Mouse (Mus musculus) heart, embryonic 13.5 days (tissue): Measurements from ENCODE around the gene Trim12c. TPM values are rescaled to one million over a fixed set of nuclear protein-coding genes. Genes with fewer than 3 reads are reported as not detected.
"Not testable (repeated sequence)": the region's sequence is repeated elsewhere in the genome, so short reads cannot be mapped to it uniquely, and the experiment has no call there.

Source experiments
- ATAC-seq: fragments of 200-750 bp; cut with Nextera tagmentation; 2 replicates; pipeline ENCODE4 v1.8.0; 2017; ENCODE audit warnings: moderate TSS enrichment; ENCODE audit not compliant: insufficient number of reproducible peaks, low FRiP score, low TSS enrichment; ENCODE audit errors: extremely low read depth
- H3K27ac ChIP-seq: fragments of 300-500 bp; sonication (generic); replicated peaks from 2 replicates; pipeline ENCODE4 v1.5.1; 2015; ENCODE audit warnings: moderate library complexity, mild to moderate bottlenecking, inconsistent platforms
- H3K27me3 ChIP-seq: fragments of 300-500 bp; sonication (generic); replicated peaks from 2 replicates; pipeline ENCODE4 v1.6.1; 2015; ENCODE audit warnings: mild to moderate bottlenecking, inconsistent platforms
- H3K36me3 ChIP-seq: fragments of 300-500 bp; sonication (generic); 2 replicates; pipeline ENCODE4 v1.6.1; 2015; ENCODE audit warnings: mild to moderate bottlenecking, inconsistent platforms
- H3K4me1 ChIP-seq: fragments of 300-500 bp; sonication (generic); 2 replicates; pipeline ENCODE4 v1.6.1; 2015; ENCODE audit warnings: inconsistent platforms
- H3K4me2 ChIP-seq: fragments of 300-500 bp; sonication (generic); 2 replicates; pipeline ENCODE4 v1.6.1; 2015; ENCODE audit warnings: inconsistent platforms, mild to moderate bottlenecking, moderate library complexity
- H3K4me3 ChIP-seq: fragments of 300-500 bp; sonication (generic); 2 replicates; pipeline ENCODE4 v1.5.1; 2015; ENCODE audit warnings: moderate library complexity, mild to moderate bottlenecking, inconsistent platforms
- H3K9ac ChIP-seq: fragments of 300-500 bp; sonication (generic); 2 replicates; pipeline ENCODE4 v1.6.1; 2015; ENCODE audit warnings: inconsistent platforms, mild to moderate bottlenecking, moderate library complexity
- H3K9me3 ChIP-seq: fragments of 300-500 bp; sonication (generic); 2 replicates; pipeline ENCODE4 v1.6.1; 2016; ENCODE audit warnings: inconsistent platforms
- WGBS: fragments of 180-500 bp; shearing (Covaris S2); methylation state at CpG from one replicate; pipeline ENCODE4 v1.1.7; 2015; ENCODE audit warnings: mixed read lengths; 5-methylcytosine and 5-hydroxymethylcytosine counted together
- polyA plus RNA-seq: library from polyadenylated mRNA; unstranded; fragments of >200 nt; fragmentation: Nextera tagmentation; extraction: Ambion mirVana; gene quantifications from 2 replicates; pipeline ENCODE4 v1.2.1, GENCODE M21; 2015

Trim12c gene
- polyA plus RNA-seq, 1 experiment from 2014 or later, result 2.3 TPM

DNA sequence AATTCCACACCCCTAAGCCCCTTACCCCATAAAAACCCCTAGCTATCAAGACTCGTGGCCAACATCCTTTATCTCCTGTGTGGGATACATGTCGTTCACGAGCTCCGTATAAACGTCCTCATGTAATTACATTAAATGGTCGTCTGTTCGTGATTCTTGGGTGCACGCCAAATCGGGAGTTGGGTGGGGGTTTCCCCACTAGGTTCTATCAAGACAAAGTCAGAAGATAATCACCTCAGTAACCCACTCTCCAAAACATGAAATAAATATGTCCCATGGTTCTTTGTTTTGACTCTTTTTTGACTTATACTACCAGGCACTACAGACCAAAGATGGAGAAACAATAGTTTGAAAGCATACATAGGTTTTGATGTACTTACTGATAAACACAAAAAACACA, 31.1 kb downstream of the Trim12c start:
- 48% methylated on average over 9 of the region's 9 CpGs for WGBS
- Histone ChIP-seq H3K36me3 (no peaks in the 10 kb centered on the region), H3K9ac (no peak overlapping the region), H3K4me2 (no peak overlapping the region), H3K27ac (no peak overlapping the region), H3K4me1 (no peaks in the 10 kb centered on the region), H3K9me3 (no peaks in the 10 kb centered on the region), H3K4me3 (no peak overlapping the region), H3K27me3 (no peaks in the 10 kb centered on the region)
- ATAC-seq, result no peak

DNA sequence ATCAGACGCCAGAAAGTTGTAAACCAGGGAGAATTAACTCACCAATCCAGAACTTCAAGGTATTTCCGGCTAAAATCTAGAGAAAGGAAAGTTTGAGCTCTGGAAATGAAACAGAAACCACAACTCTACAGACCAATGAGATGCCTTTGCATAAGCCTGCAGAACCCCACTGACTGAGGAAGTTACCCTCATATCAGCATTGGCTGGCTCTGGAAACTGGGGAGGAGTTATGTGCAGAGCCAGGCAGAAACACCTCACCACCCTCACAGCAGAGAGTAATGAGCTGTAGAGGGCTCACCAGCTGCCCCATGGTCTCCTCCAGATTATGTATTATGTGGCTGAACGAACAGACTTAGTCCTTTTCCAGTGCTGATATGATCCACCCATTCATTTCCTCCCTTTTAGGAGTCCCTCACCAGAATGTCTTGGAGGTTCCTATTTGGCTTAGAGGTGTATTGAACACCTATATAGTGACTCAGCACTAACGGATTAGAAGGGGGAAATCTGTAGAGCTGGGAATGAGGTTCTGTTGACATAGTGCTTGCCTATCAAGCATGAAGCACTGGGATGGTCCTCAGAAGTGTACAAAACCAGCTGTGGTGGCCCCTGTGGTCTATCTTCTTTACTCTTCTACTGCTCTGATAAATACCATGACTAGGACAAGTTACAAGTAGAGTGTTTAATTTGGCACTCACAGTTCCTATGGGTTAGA, 37.6 kb downstream of the Trim12c start, which contains the start of gene Trim12a:
TSS of gene Trim12a (minus strand) at position 98 of the 712 bp plus-strand sequence.
- H3K27me3 ChIP-seq, H3K4me1 ChIP-seq, H3K36me3 ChIP-seq, H3K9me3 ChIP-seq: not testable (repeated sequence)
- H3K4me3 ChIP-seq, result peak within 1 kb of the TSS; percentile 64
- ATAC-seq, result peak; percentile 67; the same call in 1 of the 2 replicates
- H3K27ac ChIP-seq, result peak within 1 kb of the TSS; percentile 77
- WGBS, result 16% methylated on average over 4 of the region's 4 CpGs
- peak within 1 kb of the TSS; percentile 68 for H3K4me2 ChIP-seq
- peak within 1 kb of the TSS; percentile 77 for H3K9ac ChIP-seq

- Histone ChIP-seq H3K4me1 (peaks cover 4% of the 10 kb centered on the region; the same call in 1 of the 2 replicates), H3K9ac (peak overlapping the region; percentile 77), H3K4me3 (peak overlapping the region; percentile 64), H3K4me2 (peak overlapping the region; percentile 68), H3K9me3 (no peaks in the 10 kb centered on the region), H3K36me3 (no peaks in the 10 kb centered on the region), H3K27me3 (no peaks in the 10 kb centered on the region), H3K27ac (peak overlapping the region; percentile 77)
- no peak for ATAC-seq
- WGBS, result 5% methylated on average over 15 of the region's 15 CpGs
These were observed 38.3 kb downstream of the Trim12c start for GRCm38 (mm10) chr7:104314796-104315353.

- Histone ChIP-seq H3K27ac (no peak overlapping the region), H3K27me3 (no peaks in the 10 kb centered on the region), H3K4me3 (no peak overlapping the region), H3K9ac (no peak overlapping the region), H3K4me2 (no peak overlapping the region), H3K9me3 (0 out of 2 replicates have a peak, but pooled peaks cover 4% of the 10 kb centered on the region), H3K36me3 (no peaks in the 10 kb centered on the region), H3K4me1 (no peaks in the 10 kb centered on the region)
- no peak for ATAC-seq
- 77% methylated on average over 5 of the region's 5 CpGs for WGBS
These were observed 61.3 kb downstream of the Trim12c start for GRCm38 (mm10) chr7:104291638-104292400.

- no peaks in the 10 kb centered on the region for H3K36me3 ChIP-seq
- H3K4me3 ChIP-seq, result no peak overlapping the region
- H3K27ac ChIP-seq, result no peak overlapping the region
- H3K27me3 ChIP-seq, result no peaks in the 10 kb centered on the region
- no peak for ATAC-seq
- WGBS, result 80% methylated on average over 1 of the region's 1 CpGs
- H3K4me2 ChIP-seq, result no peak overlapping the region
- no peak overlapping the region for H3K9ac ChIP-seq
- H3K9me3 ChIP-seq, result 0 out of 2 replicates have a peak, but pooled peaks cover 4% of the 10 kb centered on the region
- H3K4me1 ChIP-seq, result no peaks in the 10 kb centered on the region
These were observed 62.5 kb downstream of the Trim12c start for GRCm38 (mm10) chr7:104290641-104291040.

Other genes with a start within 250 kb of the Trim12c start
- not detected in 2 replicates for gene Olfr646, start 248.5 kb downstream of the Trim12c start, polyA plus RNA-seq
- gene Ubqln5, start 223.5 kb downstream of the Trim12c start, polyA plus RNA-seq, result not detected in 2 replicates
- not detected in 2 replicates for gene Olfr643, start 216.0 kb downstream of the Trim12c start, polyA plus RNA-seq
- gene Ubqln3, start 210.1 kb downstream of the Trim12c start, polyA plus RNA-seq, result not detected in 2 replicates
- gene Ubqlnl, start 202.8 kb downstream of the Trim12c start, polyA plus RNA-seq, result not detected in 2 replicates
- not detected in 2 replicates for gene Olfm5, start 188.5 kb downstream of the Trim12c start, polyA plus RNA-seq
- gene Olfr648, start 170.0 kb downstream of the Trim12c start, polyA plus RNA-seq, result 0.12 and 0.19 TPM in 2 replicates
- gene Olfr649, start 157.4 kb downstream of the Trim12c start, polyA plus RNA-seq, result not detected in 2 replicates
- 2.8 TPM in 2 replicates for gene Trim6, start 134.6 kb downstream of the Trim12c start, polyA plus RNA-seq
- gene Trim34a, start 108.9 kb downstream of the Trim12c start, polyA plus RNA-seq, result 2.1 and 2.4 TPM in 2 replicates
- 0.57 TPM in 2 replicates for gene Trim5, start 65.3 kb downstream of the Trim12c start, polyA plus RNA-seq
- 7.6 and 8.8 TPM in 2 replicates for gene Trim12a, start 37.9 kb downstream of the Trim12c start, polyA plus RNA-seq
- gene Trim34b, start 23.9 kb downstream of the Trim12c start, polyA plus RNA-seq, result 0.13 TPM in 1 of 2 replicates, not detected in the other
- 0.20 and 0.22 TPM in 2 replicates for gene Trim30b, start 16.5 kb upstream of the Trim12c start, polyA plus RNA-seq
- gene Trim30c, start 47.5 kb upstream of the Trim12c start, polyA plus RNA-seq, result 0.11 and 0.16 TPM in 2 replicates
- 1.0 TPM in 2 replicates for gene Trim30a, start 111.8 kb upstream of the Trim12c start, polyA plus RNA-seq
- gene Trim30d, start 154.5 kb upstream of the Trim12c start, polyA plus RNA-seq, result 0.21 and 0.47 TPM in 2 replicates
- gene Olfr651, start 196.8 kb upstream of the Trim12c start, polyA plus RNA-seq, result not detected in 2 replicates
- not detected in 2 replicates for gene Olfr652, start 207.5 kb upstream of the Trim12c start, polyA plus RNA-seq
- not detected in 2 replicates for gene Olfr653, start 224.0 kb upstream of the Trim12c start, polyA plus RNA-seq
- not detected in 2 replicates for gene Olfr654, start 233.7 kb upstream of the Trim12c start, polyA plus RNA-seq
- not detected in 2 replicates for gene Olfr655, start 248.4 kb upstream of the Trim12c start, polyA plus RNA-seq